Mouse (Mus musculus) bone marrow macrophage, adult 2 months (primary cell): ENCODE results near the gene Ppp5c. TPM values are rescaled to one million over a fixed set of nuclear protein-coding genes. Genes with fewer than 3 reads are reported as not detected.

Experiments
- H3K27ac ChIP-seq: 2 replicates; pipeline ENCODE4 v1.5.1; 2012; ENCODE audit warnings: low read depth, low read length; ENCODE audit not compliant: insufficient read depth
- H3K4me1 ChIP-seq: 2 replicates; pipeline ENCODE4 v1.6.1; 2012; ENCODE audit warnings: low read length; ENCODE audit not compliant: control insufficient read depth, insufficient read depth
- H3K4me3 ChIP-seq: 2 replicates; pipeline ENCODE4 v1.5.1; 2012; ENCODE audit warnings: mild to moderate bottlenecking, low read length, moderate library complexity; ENCODE audit not compliant: insufficient read depth
- CTCF ChIP-seq: IDR thresholded peaks from 2 replicates; pipeline ENCODE4 v1.5.1; 2012; ENCODE audit warnings: low read depth, mild to moderate bottlenecking, low read length, moderate library complexity
- POLR2A ChIP-seq: IDR thresholded peaks from 2 replicates; pipeline ENCODE4 v1.6.1; 2012; ENCODE audit warnings: mild to moderate bottlenecking, low read depth, low read length, borderline replicate concordance
- polyA plus RNA-seq: library from polyadenylated mRNA; stranded (reverse); fragments of >200 nt; gene quantifications from 2 replicates; pipeline ENCODE4 v1.2.4, GENCODE M21; 2012; ENCODE audit not compliant: missing spikeins, insufficient read depth, insufficient read length

The Ppp5c gene
- polyA plus RNA-seq, 1 experiment: 83.1 TPM

DNA sequence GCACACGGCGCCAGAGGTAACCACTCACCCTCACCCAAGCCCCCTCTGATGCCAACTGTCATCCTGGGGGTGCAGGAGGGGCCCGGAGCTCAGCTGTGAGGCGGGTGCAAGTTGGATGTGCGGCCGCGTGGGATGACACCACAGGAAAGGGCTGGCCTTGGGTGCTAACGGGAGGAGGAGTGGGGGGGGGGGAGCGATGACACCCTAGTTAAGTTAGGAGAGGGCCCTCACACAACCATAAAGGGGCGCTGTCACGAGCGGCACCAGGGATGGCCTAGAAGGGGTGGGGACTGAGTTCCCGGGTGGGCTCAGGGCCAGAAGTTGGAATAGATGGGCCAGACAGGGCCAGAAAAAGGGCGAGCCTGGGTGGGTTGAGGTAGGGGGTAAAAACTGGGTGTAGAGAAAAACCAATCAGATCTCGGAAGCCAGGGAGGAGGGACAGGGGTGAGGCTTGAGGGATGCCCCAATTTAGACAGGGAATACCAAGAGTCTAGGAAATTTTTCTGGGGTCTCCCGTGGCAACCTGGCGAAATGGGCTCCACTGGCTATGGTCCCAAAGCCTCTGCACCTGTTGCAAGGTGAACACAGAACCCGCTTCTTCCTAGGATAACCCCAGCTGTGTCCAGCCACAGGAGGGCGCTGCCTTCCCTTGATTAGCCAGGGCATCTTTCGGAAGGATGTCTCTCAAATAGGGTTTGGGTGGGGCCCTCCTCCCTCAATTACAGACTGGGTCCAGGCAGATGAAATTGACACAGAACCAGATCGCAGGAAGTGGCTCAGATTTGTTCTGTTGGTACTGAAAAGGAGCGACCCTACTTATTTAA is 33.3 kb upstream of the Ppp5c start:
- TF ChIP-seq POLR2A (no peak), CTCF (peak; percentile 39; the same call in 1 of the 2 replicates)
- Histone ChIP-seq H3K4me1 (peaks cover 36% of the 10 kb centered on the region), H3K27ac (no peak overlapping the region), H3K4me3 (no peak overlapping the region)

- H3K4me1 ChIP-seq: peaks cover 38% of the 10 kb centered on the region
- TF ChIP-seq CTCF (no peak), POLR2A (no peak)
- H3K4me3 ChIP-seq: no peak overlapping the region
- H3K27ac ChIP-seq: peak overlapping the region; percentile 2; the same call in 1 of the 2 replicates
Measured at GRCm38 (mm10) chr7:17060031-17060781, 32.5 kb upstream of the Ppp5c start.

DNA sequence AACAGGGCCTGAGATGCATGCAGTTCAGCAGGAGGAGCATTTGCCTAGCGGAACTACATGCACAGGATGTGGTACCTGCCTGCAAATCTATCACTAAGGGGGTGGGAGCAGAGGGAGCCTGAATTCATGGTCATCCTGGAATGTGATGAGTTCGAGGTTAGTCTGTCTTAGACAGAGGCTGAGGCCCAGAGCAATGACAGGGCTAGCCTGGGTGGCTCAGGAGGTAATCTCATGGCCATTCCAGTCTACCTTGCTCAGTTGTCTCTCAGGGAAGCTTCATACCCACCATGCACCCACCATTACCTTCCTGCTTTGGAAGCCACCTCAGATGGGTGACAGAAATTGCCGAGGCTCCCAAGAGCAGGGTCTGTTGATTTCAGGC is 31.7 kb upstream of the Ppp5c start:
- H3K27ac ChIP-seq: peak overlapping the region; percentile 99
- TF ChIP-seq CTCF (no peak), POLR2A (no peak)
- H3K4me3 ChIP-seq: no peak overlapping the region
- H3K4me1 ChIP-seq: peaks cover 38% of the 10 kb centered on the region

- H3K4me1 ChIP-seq: peaks cover 38% of the 10 kb centered on the region
- peak overlapping the region; percentile 99 for H3K27ac ChIP-seq
- TF ChIP-seq CTCF (no peak; the same call in 1 of the 2 replicates), POLR2A (no peak)
- peak overlapping the region; percentile 36; the same call in 1 of the 2 replicates for H3K4me3 ChIP-seq
Measured at GRCm38 (mm10) chr7:17058816-17059462, 31.2 kb upstream of the Ppp5c start.

- H3K4me3 ChIP-seq: peak overlapping the region; percentile 36; the same call in 1 of the 2 replicates
- H3K27ac ChIP-seq: peak overlapping the region; percentile 99
- TF ChIP-seq POLR2A (no peak), CTCF (no peak)
- peaks cover 37% of the 10 kb centered on the region for H3K4me1 ChIP-seq
Measured at GRCm38 (mm10) chr7:17058071-17058689, 30.5 kb upstream of the Ppp5c start.

- H3K4me1 ChIP-seq: peaks cover 30% of the 10 kb centered on the region
- no peak for TF ChIP-seq POLR2A
- TF ChIP-seq CTCF: no peak
Measured at GRCm38 (mm10) chr7:17056601-17057523, 29.1 kb upstream of the Ppp5c start.

DNA sequence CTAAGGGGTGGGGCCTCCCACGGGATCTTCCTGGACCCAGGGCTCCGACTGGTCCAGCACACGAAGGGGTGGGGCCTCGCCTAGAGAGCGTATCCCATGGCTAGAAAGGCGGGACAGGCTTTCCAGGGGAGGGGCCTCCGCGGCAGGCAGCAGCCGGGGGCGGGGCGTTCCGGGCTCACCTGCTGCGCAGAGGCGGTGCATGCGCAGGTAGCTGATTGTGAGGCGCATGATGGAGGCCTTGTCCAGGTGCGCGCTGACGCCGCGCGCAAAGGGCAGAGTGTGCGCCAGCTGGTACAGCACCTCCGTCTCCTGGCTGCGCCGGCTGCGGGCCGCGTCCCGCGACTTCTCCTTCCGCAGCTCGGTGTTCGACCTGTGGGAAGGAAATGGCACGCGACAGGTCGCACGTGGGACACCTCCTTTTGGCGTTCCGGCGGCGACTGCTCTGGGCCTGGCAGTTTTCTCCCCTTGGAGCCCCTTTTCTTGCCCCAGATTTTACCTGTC is 28.4 kb upstream of the Ppp5c start:
- H3K27ac ChIP-seq: no peak overlapping the region
- peak overlapping the region; percentile 83 for H3K4me3 ChIP-seq
- H3K4me1 ChIP-seq: peaks cover 30% of the 10 kb centered on the region
- no peak for TF ChIP-seq POLR2A
- TF ChIP-seq CTCF: no peak

More at GRCm38 (mm10) chr7:17056601-17057523, 29.1 kb upstream of the Ppp5c start:
- Histone ChIP-seq H3K27ac (no peak overlapping the region), H3K4me3 (peak overlapping the region; percentile 83)

DNA sequence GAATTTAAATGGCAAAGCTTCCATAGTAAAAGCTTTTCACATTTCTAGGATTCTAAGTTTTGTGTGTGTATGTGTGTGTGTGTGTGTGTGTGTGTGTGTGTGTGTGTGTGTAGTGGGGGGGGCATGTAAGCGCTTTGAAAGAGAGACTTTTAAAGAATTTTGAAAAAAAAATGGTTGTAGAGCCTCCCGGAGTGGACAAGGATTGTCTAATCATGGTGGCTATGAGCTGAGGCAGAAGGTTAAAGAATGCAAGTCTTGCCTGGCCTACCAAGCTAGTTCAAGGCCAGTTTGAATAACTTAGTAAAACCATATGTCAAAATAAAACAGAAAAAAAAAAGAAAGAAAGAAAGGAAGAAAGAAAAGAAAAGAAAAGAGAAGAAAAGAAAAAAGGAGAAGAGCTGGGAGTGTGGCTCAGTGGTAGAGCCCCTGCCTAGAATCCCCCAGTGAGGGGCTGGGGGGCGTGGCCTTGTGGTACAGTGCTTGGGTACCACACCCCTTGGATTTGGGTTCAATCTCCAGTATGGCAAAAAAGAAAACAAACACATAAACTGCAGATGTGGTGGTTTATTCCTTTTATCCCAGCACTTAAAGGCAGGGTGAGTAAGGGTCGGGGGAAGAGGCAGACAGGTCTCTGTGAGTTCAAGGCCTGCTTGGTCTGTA is 27.7 kb upstream of the Ppp5c start:
- no peak for TF ChIP-seq CTCF
- TF ChIP-seq POLR2A: no peak
- peaks cover 29% of the 10 kb centered on the region for H3K4me1 ChIP-seq
- H3K4me3 ChIP-seq: peak overlapping the region; percentile 83; the same call in 1 of the 2 replicates
- no peak overlapping the region for H3K27ac ChIP-seq
